Mouse (Mus musculus) embryonic facial prominence, embryonic 11.5 days (tissue): ENCODE data around the gene Ly6g6e. TPM values are rescaled to one million over a fixed set of nuclear protein-coding genes. Genes with fewer than 3 reads are reported as not detected.
"Not testable (repeated sequence)": the region's sequence is repeated elsewhere in the genome, so short reads cannot be mapped to it uniquely, and the experiment has no call there.

ENCODE experiments used
- ATAC-seq: fragments of 200-750 bp; cut with Nextera tagmentation; replicated peaks from 2 replicates; pipeline ENCODE4 v1.8.0; 2017; ENCODE audit warnings: low read depth; ENCODE audit not compliant: insufficient number of reproducible peaks, low FRiP score, low TSS enrichment
- DNase-seq: peaks from one replicate; pipeline ENCODE4 v3.0.0-alpha.2; 2015; ENCODE audit warnings: low spot score
- H3K27ac ChIP-seq: fragments of 300-500 bp; sonication (generic); replicated peaks from 2 replicates; pipeline ENCODE4 v1.5.1; 2014; ENCODE audit warnings: mild to moderate bottlenecking, low read depth, low read length, control low read depth
- H3K27me3 ChIP-seq: fragments of 300-500 bp; sonication (generic); 2 replicates; pipeline ENCODE4 v1.6.1; 2014; ENCODE audit warnings: mild to moderate bottlenecking, low read length, moderate library complexity, mixed read lengths; ENCODE audit not compliant: control insufficient read depth, insufficient read depth
- H3K36me3 ChIP-seq: fragments of 300-500 bp; sonication (generic); replicated peaks from 2 replicates; pipeline ENCODE4 v1.6.1; 2014; ENCODE audit warnings: low read depth, mild to moderate bottlenecking, low read length, moderate library complexity, mixed read lengths; ENCODE audit not compliant: control insufficient read depth, insufficient read depth
- H3K4me1 ChIP-seq: fragments of 300-500 bp; sonication (generic); 2 replicates; pipeline ENCODE4 v1.6.1; 2014; ENCODE audit warnings: low read length, mixed read lengths; ENCODE audit not compliant: control insufficient read depth, insufficient read depth
- H3K4me2 ChIP-seq: fragments of 300-500 bp; sonication (generic); 2 replicates; pipeline ENCODE4 v1.6.1; 2014; ENCODE audit warnings: low read depth, mild to moderate bottlenecking, control low read depth, low read length, moderate library complexity
- H3K4me3 ChIP-seq: fragments of 300-500 bp; sonication (generic); 2 replicates; pipeline ENCODE4 v1.5.1; 2014; ENCODE audit warnings: low read depth, low read length, control low read depth
- H3K9ac ChIP-seq: fragments of 300-500 bp; sonication (generic); replicated peaks from 2 replicates; pipeline ENCODE4 v1.6.1; 2014; ENCODE audit warnings: mild to moderate bottlenecking, control low read depth, low read length
- H3K9me3 ChIP-seq: fragments of 300-500 bp; sonication (generic); replicated peaks from 2 replicates; pipeline ENCODE4 v1.6.1; 2016; ENCODE audit warnings: mild to moderate bottlenecking, low read length, inconsistent platforms, mixed read lengths; ENCODE audit not compliant: control insufficient read depth
- WGBS: fragments of 180-500 bp; shearing (Covaris S2); extraction: QIAGEN DNeasy Blood & Tissue Kit; methylation state at CpG from one replicate; pipeline ENCODE4 v1.1.7; 2014; 5-methylcytosine and 5-hydroxymethylcytosine counted together
- polyA plus RNA-seq: library from polyadenylated mRNA; unstranded; fragments of >200 nt; fragmentation: Nextera tagmentation; extraction: Ambion mirVana; gene quantifications from 2 replicates; pipeline ENCODE4 v1.2.1, GENCODE M21; 2014

Gene Ly6g6e
- polyA plus RNA-seq, 1 experiment from 2014 or later, result 0.66 TPM

DNA sequence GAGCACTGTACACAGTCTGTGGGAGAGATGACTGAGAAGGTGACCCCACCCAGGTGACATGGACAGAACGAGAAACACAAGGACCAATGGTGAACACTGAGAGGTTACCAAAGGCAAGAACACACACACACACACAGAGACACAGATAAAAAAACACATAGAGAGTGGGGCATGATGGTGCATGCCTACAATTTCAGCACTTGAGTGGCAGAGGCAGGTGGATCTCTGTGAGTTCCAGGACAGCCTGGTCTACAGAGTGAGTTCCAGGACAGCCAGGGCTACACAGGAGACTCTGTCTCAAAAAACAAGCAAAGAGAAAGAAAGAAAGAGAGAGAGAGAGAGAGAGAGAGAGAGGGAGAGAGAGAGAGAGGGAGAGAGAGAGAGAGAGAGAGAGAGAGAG lies 43.0 kb upstream of the Ly6g6e start:
- H3K27me3 ChIP-seq, H3K9me3 ChIP-seq, H3K4me2 ChIP-seq, H3K36me3 ChIP-seq, H3K4me1 ChIP-seq, H3K27ac ChIP-seq, H3K9ac ChIP-seq, DNase-seq, H3K4me3 ChIP-seq, ATAC-seq: not testable (repeated sequence)
- 78% methylated on average over 1 of the region's 1 CpGs for WGBS

DNA sequence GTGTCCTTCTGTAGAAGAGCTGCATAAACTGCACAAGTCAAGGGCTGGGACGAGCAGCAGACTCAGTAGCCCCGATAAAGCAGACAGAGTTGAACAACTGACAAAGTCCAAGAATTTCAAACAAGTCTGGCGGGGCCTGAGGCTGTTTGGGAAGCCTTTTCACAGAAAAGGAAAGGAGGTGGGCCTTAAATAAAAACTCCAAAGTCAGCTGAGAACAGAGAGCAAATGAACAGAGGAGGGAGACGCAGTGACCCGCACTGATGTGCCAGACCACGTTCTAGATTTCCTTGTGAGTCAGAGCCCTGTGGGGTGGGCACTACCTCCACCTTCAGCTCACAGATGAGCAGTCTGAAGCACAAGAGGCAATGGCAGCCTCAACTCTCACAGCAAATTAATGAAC lies 41.8 kb upstream of the Ly6g6e start:
- no peaks in the 10 kb centered on the region for H3K9me3 ChIP-seq
- no peaks in the 10 kb centered on the region for H3K4me1 ChIP-seq
- H3K9ac ChIP-seq, result no peak overlapping the region
- ATAC-seq (no peak), DNase-seq (no peak)
- no peak overlapping the region for H3K4me2 ChIP-seq
- H3K27ac ChIP-seq, result no peak overlapping the region
- 62% methylated on average over 6 of the region's 6 CpGs for WGBS
- no peak overlapping the region for H3K4me3 ChIP-seq
- no peaks in the 10 kb centered on the region for H3K27me3 ChIP-seq
- no peaks in the 10 kb centered on the region for H3K36me3 ChIP-seq

DNA sequence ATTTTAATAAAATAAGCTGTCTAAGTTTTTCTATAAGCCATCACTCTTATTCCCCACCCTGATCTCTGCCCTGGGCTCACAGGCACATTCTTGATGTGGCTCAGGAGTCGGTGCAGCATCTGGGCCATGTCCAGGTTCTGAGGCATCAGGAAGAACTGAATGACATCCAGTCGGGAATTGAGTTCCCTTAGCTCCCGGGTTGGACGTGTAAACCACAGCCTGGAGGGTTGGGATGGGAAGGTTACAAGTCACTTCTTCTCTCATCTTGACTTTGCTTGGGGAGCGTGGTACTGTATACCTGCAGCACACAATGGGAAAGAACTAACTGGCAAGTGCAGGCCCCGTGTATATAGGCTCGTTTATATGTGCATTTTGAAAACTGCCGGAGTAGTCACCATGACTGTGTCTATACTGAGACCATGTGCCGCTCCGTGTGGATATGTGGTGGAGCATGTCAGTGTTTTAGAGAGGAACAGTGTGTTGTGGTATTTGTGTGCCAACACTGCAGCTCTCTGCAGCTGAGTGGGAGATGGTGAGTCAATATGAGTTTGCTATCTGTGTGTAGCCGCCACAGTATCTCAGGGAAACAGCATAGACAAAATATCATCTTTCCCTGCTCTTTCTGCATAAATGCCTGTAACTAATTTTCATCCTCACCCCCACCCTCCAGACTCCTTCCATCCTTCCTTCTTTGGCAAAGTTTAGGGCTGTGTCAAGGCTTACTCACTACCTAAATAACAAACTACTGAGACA lies 37.4 kb upstream of the Ly6g6e start:
- DNase-seq, result no peak
- no peak for ATAC-seq
- WGBS, result 87% methylated on average over 11 of the region's 11 CpGs

DNA sequence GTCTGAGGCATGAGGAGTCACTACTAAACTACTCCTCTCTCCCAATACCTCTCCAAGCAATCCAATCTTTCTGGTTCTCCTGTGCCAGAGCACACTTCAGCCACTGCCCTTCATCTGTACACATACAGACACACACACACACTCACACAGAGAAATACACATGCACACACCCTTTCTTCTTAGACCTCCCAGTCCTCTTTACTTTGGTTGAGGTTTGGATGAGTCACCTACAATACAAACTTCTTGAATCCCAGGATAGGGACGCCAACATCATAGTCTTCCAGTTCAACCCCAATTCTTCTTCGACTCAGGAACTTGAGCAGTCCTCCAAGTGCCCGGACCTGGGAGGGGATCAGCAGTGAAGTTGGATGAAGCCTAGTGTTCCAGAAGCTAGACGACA lies 32.9 kb upstream of the Ly6g6e start:
- no peak overlapping the region for H3K4me3 ChIP-seq
- H3K9me3 ChIP-seq, result no peaks in the 10 kb centered on the region
- H3K27me3 ChIP-seq, result no peaks in the 10 kb centered on the region
- DNase-seq, result no peak
- no peaks in the 10 kb centered on the region for H3K36me3 ChIP-seq
- no peak overlapping the region for H3K9ac ChIP-seq
- 86% methylated on average over 4 of the region's 4 CpGs for WGBS
- no peaks in the 10 kb centered on the region for H3K4me1 ChIP-seq
- no peak overlapping the region for H3K27ac ChIP-seq
- ATAC-seq, result no peak
- H3K4me2 ChIP-seq, result no peak overlapping the region

More for the DNA sequence above, 37.4 kb upstream of the Ly6g6e start:
- no peak overlapping the region for H3K27ac ChIP-seq
- no peak overlapping the region for H3K9ac ChIP-seq
- no peaks in the 10 kb centered on the region for H3K4me1 ChIP-seq
- H3K9me3 ChIP-seq, result no peaks in the 10 kb centered on the region
- no peak overlapping the region for H3K4me2 ChIP-seq
- no peaks in the 10 kb centered on the region for H3K36me3 ChIP-seq
- no peaks in the 10 kb centered on the region for H3K27me3 ChIP-seq
- no peak overlapping the region for H3K4me3 ChIP-seq

DNA sequence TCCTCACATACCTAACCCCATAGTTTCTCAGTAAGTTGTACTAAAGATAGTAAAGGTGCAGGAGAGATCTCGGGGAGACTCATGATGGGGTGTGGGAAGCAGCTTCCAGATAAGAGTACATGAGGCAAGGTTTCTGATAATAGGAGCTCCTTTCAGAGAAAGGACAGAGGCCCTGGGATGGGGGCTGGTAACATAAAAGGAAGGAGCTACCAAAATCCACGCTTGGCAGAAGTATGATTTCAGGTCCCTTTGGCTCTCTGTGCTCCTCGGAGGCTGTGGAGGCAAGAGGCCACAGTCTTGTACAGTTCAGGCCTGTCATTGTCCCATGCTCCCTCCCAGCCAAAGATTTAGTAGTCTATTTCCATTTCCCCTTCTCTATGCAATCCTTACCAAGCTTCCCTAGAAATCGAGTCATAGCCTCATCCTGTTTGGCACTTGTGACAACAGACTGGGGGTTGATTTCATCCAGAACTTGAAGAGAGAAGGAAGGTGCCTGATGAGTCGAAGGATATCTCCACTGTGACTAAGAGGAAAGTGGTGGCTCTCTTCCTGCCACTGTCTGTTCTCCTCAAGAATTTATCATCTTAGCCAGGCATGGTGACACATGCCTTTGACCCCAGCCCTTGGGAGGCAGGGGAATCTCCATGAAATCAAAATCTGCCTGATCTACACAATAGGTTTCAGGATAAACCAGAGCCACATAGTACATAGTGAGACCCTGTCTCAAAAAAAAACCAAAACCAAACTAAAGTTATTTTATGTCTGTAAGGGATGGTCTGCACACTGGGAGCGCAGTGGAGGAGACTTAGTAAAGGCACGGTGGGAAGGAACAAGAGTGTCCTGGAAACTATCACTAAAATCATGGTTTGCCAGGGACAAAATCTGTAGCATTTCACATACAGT lies 31.5 kb upstream of the Ly6g6e start:
- no peak for ATAC-seq
- Histone ChIP-seq H3K9ac (no peak overlapping the region), H3K4me3 (peak overlapping the region; percentile 41; the same call in 1 of the 2 replicates), H3K27me3 (no peaks in the 10 kb centered on the region), H3K9me3 (no peaks in the 10 kb centered on the region), H3K4me1 (no peaks in the 10 kb centered on the region; the same call in 1 of the 2 replicates), H3K36me3 (no peaks in the 10 kb centered on the region), H3K4me2 (peak overlapping the region; percentile 87; the same call in 1 of the 2 replicates), H3K27ac (no peak overlapping the region)
- WGBS, result 92% methylated on average over 7 of the region's 7 CpGs
- DNase-seq, result no peak

DNA sequence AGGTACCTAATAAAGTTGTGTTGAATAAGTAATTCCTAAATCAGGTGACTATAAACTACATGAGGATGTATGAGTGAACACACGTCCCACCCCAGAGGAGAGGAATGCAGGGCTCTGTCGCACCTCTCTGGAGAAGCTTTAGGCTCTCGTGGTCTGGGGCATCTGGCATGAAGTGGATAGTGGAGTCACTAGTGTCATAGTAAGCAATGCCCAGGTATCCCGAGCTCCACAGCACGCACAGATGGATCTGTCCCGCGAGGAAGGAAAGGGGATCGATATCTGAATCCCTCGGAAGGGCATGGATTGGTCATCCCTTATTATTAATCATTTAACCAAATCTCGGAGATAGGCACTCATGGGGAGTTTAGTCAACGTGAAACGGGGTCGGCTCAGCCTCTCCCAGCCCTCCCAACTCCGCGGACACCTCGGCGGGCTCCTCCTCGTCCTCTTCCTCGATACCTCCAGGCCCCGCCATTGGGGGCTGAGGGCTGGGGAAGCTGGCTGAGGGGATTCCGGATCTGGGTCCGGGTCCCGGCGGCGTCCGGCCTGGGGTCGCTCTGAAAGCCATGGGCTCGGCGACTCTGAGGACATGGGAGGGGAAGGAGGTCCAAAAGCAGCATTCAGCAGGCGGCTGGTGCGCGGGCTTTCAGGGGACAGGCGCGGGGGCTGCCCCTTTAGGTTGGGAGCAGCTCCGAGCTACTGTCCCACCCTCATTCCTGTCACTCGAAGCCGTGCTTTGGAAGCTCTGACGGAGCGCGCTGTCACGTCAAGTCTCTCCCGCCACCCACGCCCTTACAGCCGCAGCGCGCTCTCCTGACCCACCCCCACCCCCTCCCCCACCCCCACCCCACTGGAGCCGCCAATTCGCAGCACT lies 30.7 kb upstream of the Ly6g6e start:
- H3K9ac ChIP-seq, result peak overlapping the region; percentile 80
- H3K4me3 ChIP-seq, result peak overlapping the region; percentile 41
- no peaks in the 10 kb centered on the region for H3K27me3 ChIP-seq
- DNase-seq (no peak), ATAC-seq (peak; percentile 71)
- H3K4me1 ChIP-seq, result no peaks in the 10 kb centered on the region; the same call in 1 of the 2 replicates
- H3K36me3 ChIP-seq, result no peaks in the 10 kb centered on the region
- 7% methylated on average over 46 of the region's 48 CpGs for WGBS
- H3K4me2 ChIP-seq, result peak overlapping the region; percentile 87
- peak overlapping the region; percentile 48; the same call in 1 of the 2 replicates for H3K27ac ChIP-seq
- H3K9me3 ChIP-seq, result no peaks in the 10 kb centered on the region

DNA sequence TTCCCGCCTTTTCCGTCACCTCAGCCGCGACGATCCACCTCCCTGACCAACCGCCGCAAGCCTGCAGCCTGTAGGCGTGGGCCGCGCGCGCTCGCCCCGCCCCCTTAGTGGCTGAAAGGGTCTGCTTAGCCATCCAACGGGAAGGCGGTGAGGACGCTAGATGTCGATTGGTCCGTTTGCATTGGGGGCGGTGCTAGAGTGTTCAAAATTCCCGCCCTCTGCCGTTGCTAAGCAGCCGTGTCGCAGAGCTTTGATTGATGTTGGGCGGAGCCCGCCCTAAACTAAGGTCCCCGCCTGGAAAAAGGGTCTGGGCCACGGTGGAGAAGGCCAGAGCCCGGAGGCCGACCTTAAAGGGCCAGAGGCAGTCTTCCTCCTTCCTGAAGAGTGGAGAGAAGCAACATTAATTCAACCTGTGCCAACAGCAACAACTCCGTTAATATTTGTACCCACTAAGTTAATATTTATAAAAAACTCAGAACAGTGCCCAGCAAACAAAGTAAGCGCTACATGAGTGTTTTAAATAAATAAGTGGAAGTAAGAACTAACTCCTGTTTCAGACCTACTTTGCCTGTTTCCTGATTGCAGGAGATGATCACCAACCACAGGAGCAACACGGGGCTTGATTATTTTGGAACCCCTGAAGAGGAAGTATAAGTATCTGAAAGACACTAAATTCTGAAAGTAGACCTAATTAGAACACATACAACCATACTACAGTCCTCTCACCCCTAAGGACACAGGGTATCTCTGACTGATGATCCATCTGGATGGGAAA lies 29.8 kb upstream of the Ly6g6e start, which contains the start of gene Msh5:
Msh5 (minus strand) TSS at position 65 of the 775 bp plus-strand sequence.
- DNase-seq, result peak; percentile 100
- Histone ChIP-seq H3K9ac (peak within 1 kb of the TSS; percentile 80), H3K4me3 (peak within 1 kb of the TSS; percentile 41), H3K9me3 (no peaks in the 10 kb centered on the region), H3K4me1 (no peaks in the 10 kb centered on the region; the same call in 1 of the 2 replicates), H3K27me3 (no peaks in the 10 kb centered on the region), H3K4me2 (peak within 1 kb of the TSS; percentile 87), H3K36me3 (no peaks in the 10 kb centered on the region), H3K27ac (peak within 1 kb of the TSS; percentile 48; the same call in 1 of the 2 replicates)
- peak; percentile 97 for ATAC-seq
- WGBS, result 3% methylated on average over 31 of the region's 33 CpGs
